Mouse (Mus musculus) sigmoid colon, adult 10 weeks (tissue): ENCODE measurements around the gene Esyt2. TPM values are rescaled to one million over a fixed set of nuclear protein-coding genes. Genes with fewer than 3 reads are reported as not detected.

Experiments used
- polyA plus RNA-seq: library from polyadenylated mRNA; stranded (reverse); fragments of 350-450 nt; fragmentation: Illumina TruSeq; extraction: RNeasy Lipid Tissue Mini Kit (QIAGEN cat#74804); gene quantifications from one replicate; pipeline ENCODE4 v1.2.3, GENCODE M21; 2014; ENCODE audit warnings: low read depth, low replicate concordance

The Esyt2 gene
- 255 TPM for polyA plus RNA-seq

GRCm38 (mm10) chr12:116280653-116281364, at the start of gene Esyt2:
Gene Esyt2, plus strand, starts transcription at chr12:116281196.

DNA sequence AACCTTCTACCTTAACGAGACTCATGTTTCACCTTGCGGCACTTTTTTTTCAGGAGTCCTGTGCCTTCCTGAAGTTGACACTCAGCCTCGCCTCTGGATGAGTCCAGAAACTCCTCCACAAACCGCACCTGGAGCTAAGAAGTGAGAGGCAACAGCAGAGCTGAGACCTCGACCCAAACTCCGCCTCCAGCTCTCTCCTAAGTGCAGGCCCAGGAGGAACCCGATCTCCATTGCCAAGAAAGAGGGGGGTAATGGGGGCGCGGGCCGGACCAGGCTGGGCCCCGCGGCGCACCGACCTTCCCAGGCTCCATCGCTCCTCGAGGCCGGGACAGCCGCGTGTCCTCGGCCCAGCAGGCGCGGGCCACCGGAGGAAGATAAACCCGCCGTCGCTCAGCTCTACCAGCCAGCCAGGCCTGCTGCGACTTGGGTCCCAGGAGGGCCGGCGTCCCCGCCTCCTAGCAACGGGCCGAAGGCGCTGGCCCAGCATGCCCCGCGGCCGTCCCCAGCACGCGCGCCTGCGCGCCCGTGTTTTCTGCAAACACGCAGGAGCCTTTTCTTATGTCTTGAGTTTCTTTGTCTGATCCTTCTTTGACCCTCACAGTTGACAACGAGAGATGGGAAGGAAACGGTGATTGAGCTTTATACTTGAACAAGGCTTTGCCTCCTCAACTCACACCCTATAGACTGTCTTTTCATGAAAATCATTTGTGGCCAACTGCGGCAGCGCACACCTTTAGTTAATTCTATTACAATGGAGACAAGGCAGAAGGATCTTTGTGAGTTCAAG, 18.2 kb upstream of the Esyt2 start, which contains the start of gene Wdr60:
Wdr60 (minus strand) TSS at position 468 of the 787 bp plus-strand sequence.

DNA sequence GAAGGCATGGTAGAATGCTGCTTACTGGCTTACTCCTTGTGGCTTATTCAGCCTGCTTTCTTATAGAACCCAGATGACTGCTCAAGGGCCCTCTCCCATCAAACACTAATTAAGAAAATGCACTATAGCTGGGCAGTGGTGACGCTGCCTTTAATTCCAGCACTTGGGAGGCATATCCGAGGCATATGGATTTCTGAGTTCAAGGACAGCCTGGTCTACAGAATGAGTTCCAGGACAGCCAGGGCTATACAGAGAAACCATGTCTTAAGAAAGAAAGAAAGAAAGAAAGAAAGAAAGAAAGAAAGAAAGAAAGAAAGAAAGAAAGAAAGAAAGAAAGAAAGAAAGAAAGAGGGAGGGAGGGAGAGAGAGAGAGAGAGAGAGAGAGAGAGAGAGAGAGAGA, 5.9 kb upstream of the Esyt2 start, which contains the start of gene Gm11027:
Gm11027 (plus strand) TSS at position 301 of the 400 bp plus-strand sequence.

GRCm38 (mm10) chr12:116405045-116405835, 124.2 kb downstream of the Esyt2 start, which contains the start of gene Ncapg2:
Gene Ncapg2, plus strand, starts transcription at chr12:116405402.

Other genes starting within 250 kb of the Esyt2 start
- gene Zfp386, start 233.5 kb upstream of the Esyt2 start, polyA plus RNA-seq: 187 TPM
- gene Vipr2, start 203.5 kb upstream of the Esyt2 start, polyA plus RNA-seq: 4.1 TPM
- 11.5 TPM for gene Wdr60, start 18.2 kb upstream of the Esyt2 start, polyA plus RNA-seq
- gene Gm11027, start 5.8 kb upstream of the Esyt2 start, polyA plus RNA-seq: not detected
- 34.6 TPM for gene Ncapg2, start 124.2 kb downstream of the Esyt2 start, polyA plus RNA-seq
- gene Ptprn2, start 204.5 kb downstream of the Esyt2 start, polyA plus RNA-seq: 3.3 TPM